Mouse (Mus musculus): ENCODE data around the gene Nphp4.
A peak's percentile ranks its signal among the peaks of the same experiment; 100 is the strongest.

Nphp4 gene

GRCm38 (mm10) chr4:152477466-152478223 lies 1.1 kb downstream of the Nphp4 start, which contains the start of gene Kcnab2:
Kcnab2 (minus strand) TSS chr4:152477871.
- DNase-seq (ENCODE audit: low read depth, low spot score): peak; percentile 98

GRCm38 (mm10) chr4:152478224-152478567 lies 1.7 kb downstream of the Nphp4 start:
- no peak for DNase-seq (ENCODE audit: low read depth, low spot score)

GRCm38 (mm10) chr4:152480426-152480825 lies 3.9 kb downstream of the Nphp4 start:
- DNase-seq (ENCODE audit: low read depth, low spot score): no peak

GRCm38 (mm10) chr4:152488046-152488445 lies 11.5 kb downstream of the Nphp4 start:
- DNase-seq (ENCODE audit: low read depth, low spot score): no peak

GRCm38 (mm10) chr4:152490311-152490710 lies 13.8 kb downstream of the Nphp4 start:
- DNase-seq (ENCODE audit: low read depth, low spot score): no peak

- DNase-seq (ENCODE audit: low read depth, low spot score): no peak
Measured at GRCm38 (mm10) chr4:152491250-152491899, 14.9 kb downstream of the Nphp4 start.

- DNase-seq (ENCODE audit: low read depth, low spot score): no peak
Measured at GRCm38 (mm10) chr4:152494360-152494879, 17.9 kb downstream of the Nphp4 start.

GRCm38 (mm10) chr4:152512221-152512925 lies 35.9 kb downstream of the Nphp4 start:
- DNase-seq (ENCODE audit: low read depth, low spot score): no peak

GRCm38 (mm10) chr4:152514884-152515283 lies 38.4 kb downstream of the Nphp4 start:
- no peak for DNase-seq (ENCODE audit: low read depth, low spot score)

- DNase-seq (ENCODE audit: low read depth, low spot score): no peak
Measured at GRCm38 (mm10) chr4:152519106-152519505, 42.6 kb downstream of the Nphp4 start.

GRCm38 (mm10) chr4:152520083-152520482 lies 43.6 kb downstream of the Nphp4 start:
- DNase-seq (ENCODE audit: low read depth, low spot score): peak; percentile 39

- no peak for DNase-seq (ENCODE audit: low read depth, low spot score)
Measured at GRCm38 (mm10) chr4:152532872-152533271, 56.4 kb downstream of the Nphp4 start.

GRCm38 (mm10) chr4:152539756-152540155 lies 63.2 kb downstream of the Nphp4 start:
- DNase-seq (ENCODE audit: low read depth, low spot score): no peak

- no peak for DNase-seq (ENCODE audit: low read depth, low spot score)
Measured at GRCm38 (mm10) chr4:152541172-152541571, 64.7 kb downstream of the Nphp4 start.

GRCm38 (mm10) chr4:152542447-152542846 lies 65.9 kb downstream of the Nphp4 start:
- DNase-seq (ENCODE audit: low read depth, low spot score): no peak

GRCm38 (mm10) chr4:152546481-152546880 lies 70.0 kb downstream of the Nphp4 start:
- no peak for DNase-seq (ENCODE audit: low read depth, low spot score)

GRCm38 (mm10) chr4:152547886-152548663 lies 71.6 kb downstream of the Nphp4 start:
- DNase-seq (ENCODE audit: low read depth, low spot score): no peak

- no peak for DNase-seq (ENCODE audit: low read depth, low spot score)
Measured at GRCm38 (mm10) chr4:152549507-152550202, 73.1 kb downstream of the Nphp4 start.

GRCm38 (mm10) chr4:152550203-152550549 lies 73.7 kb downstream of the Nphp4 start:
- DNase-seq (ENCODE audit: low read depth, low spot score): no peak

GRCm38 (mm10) chr4:152553582-152554285 lies 77.2 kb downstream of the Nphp4 start:
- DNase-seq (ENCODE audit: low read depth, low spot score): no peak

All from brain, embryonic 18.5 days (tissue).